Mouse (Mus musculus) cerebellum, adult 11 months (tissue): ENCODE data around the gene Pigg.
A peak's percentile ranks its signal among the peaks of the same experiment; 100 is the strongest.
"Not testable (repeated sequence)": the region's sequence is repeated elsewhere in the genome, so short reads cannot be mapped to it uniquely, and the experiment has no call there.

Experiments
- DNase-seq: peaks from one replicate; pipeline ENCODE4 v3.0.0; 2022

The Pigg gene

GRCm38 (mm10) chr5:108312224-108313064, at the start of gene Pigg:
Gene Pigg, plus strand, starts transcription at chr5:108312609.
- peak; percentile 87 for DNase-seq

- DNase-seq, result peak; percentile 33
These were observed 49.7 kb upstream of the Pigg start for GRCm38 (mm10) chr5:108262722-108263121.

- DNase-seq, result not testable (repeated sequence)
These were observed 48.6 kb upstream of the Pigg start for GRCm38 (mm10) chr5:108263785-108264184.

GRCm38 (mm10) chr5:108266990-108267389, 45.4 kb upstream of the Pigg start:
- DNase-seq, result no peak

GRCm38 (mm10) chr5:108268127-108269062, 44.0 kb upstream of the Pigg start, which contains the start of gene Dr1:
Gene Dr1, plus strand, starts transcription at chr5:108268897.
- peak; percentile 83 for DNase-seq

- DNase-seq, result no peak
These were observed 43.2 kb upstream of the Pigg start for GRCm38 (mm10) chr5:108269063-108269810.

- no peak for DNase-seq
These were observed 42.6 kb upstream of the Pigg start for GRCm38 (mm10) chr5:108269811-108270151.

GRCm38 (mm10) chr5:108270415-108270814, 42.0 kb upstream of the Pigg start:
- no peak for DNase-seq

GRCm38 (mm10) chr5:108271345-108271744, 41.1 kb upstream of the Pigg start:
- not testable (repeated sequence) for DNase-seq

- no peak for DNase-seq
These were observed 25.5 kb upstream of the Pigg start for GRCm38 (mm10) chr5:108286957-108287356.

GRCm38 (mm10) chr5:108301567-108301966, 10.8 kb upstream of the Pigg start:
- DNase-seq, result no peak

GRCm38 (mm10) chr5:108313065-108313860, 854 bp downstream of the Pigg start:
- no peak for DNase-seq

GRCm38 (mm10) chr5:108331051-108331450, 18.6 kb downstream of the Pigg start:
- no peak for DNase-seq

GRCm38 (mm10) chr5:108337385-108337784, 25.0 kb downstream of the Pigg start:
- no peak for DNase-seq

- DNase-seq, result no peak
These were observed 25.6 kb downstream of the Pigg start for GRCm38 (mm10) chr5:108338049-108338448.

GRCm38 (mm10) chr5:108343680-108344170, 31.3 kb downstream of the Pigg start:
- no peak for DNase-seq

GRCm38 (mm10) chr5:108345313-108346071, 33.1 kb downstream of the Pigg start:
- no peak for DNase-seq

GRCm38 (mm10) chr5:108347843-108348242, 35.4 kb downstream of the Pigg start:
- DNase-seq, result no peak

GRCm38 (mm10) chr5:108349511-108350148, 37.2 kb downstream of the Pigg start:
- DNase-seq, result no peak

GRCm38 (mm10) chr5:108354056-108354455, 41.6 kb downstream of the Pigg start:
- DNase-seq, result no peak

- DNase-seq, result no peak
These were observed 45.5 kb downstream of the Pigg start for GRCm38 (mm10) chr5:108357862-108358261.
